Mouse (Mus musculus) lung, embryonic 15.5 days (tissue): ENCODE measurements around the gene Aldh4a1. TPM values are rescaled to one million over a fixed set of nuclear protein-coding genes. Genes with fewer than 3 reads are reported as not detected.

Experiments used
- ATAC-seq: fragments of 200-750 bp; cut with Nextera tagmentation; 2 replicates; pipeline ENCODE4 v1.8.0; 2017; ENCODE audit warnings: moderate number of reproducible peaks, borderline replicate concordance; ENCODE audit not compliant: low FRiP score, low TSS enrichment; ENCODE audit errors: extremely low read depth
- H3K27ac ChIP-seq: fragments of 300-500 bp; sonication (generic); 2 replicates; pipeline ENCODE4 v1.5.1; 2015; ENCODE audit warnings: moderate library complexity, mild to moderate bottlenecking, inconsistent platforms
- H3K27me3 ChIP-seq: fragments of 300-500 bp; sonication (generic); 2 replicates; pipeline ENCODE4 v1.6.1; 2015; ENCODE audit warnings: inconsistent platforms
- H3K36me3 ChIP-seq: fragments of 300-500 bp; sonication (generic); 2 replicates; pipeline ENCODE4 v1.6.1; 2015; ENCODE audit warnings: inconsistent platforms
- H3K4me1 ChIP-seq: fragments of 300-500 bp; sonication (generic); 2 replicates; pipeline ENCODE4 v1.6.1; 2015; ENCODE audit warnings: inconsistent platforms
- H3K4me2 ChIP-seq: fragments of 300-500 bp; sonication (generic); 2 replicates; pipeline ENCODE4 v1.6.1; 2015; ENCODE audit warnings: inconsistent platforms, mild to moderate bottlenecking, moderate library complexity
- H3K4me3 ChIP-seq: fragments of 300-500 bp; sonication (generic); 2 replicates; pipeline ENCODE4 v1.5.1; 2015; ENCODE audit warnings: mild to moderate bottlenecking, inconsistent platforms
- H3K9ac ChIP-seq: fragments of 300-500 bp; sonication (generic); 2 replicates; pipeline ENCODE4 v1.6.1; 2015; ENCODE audit warnings: inconsistent platforms
- H3K9me3 ChIP-seq: fragments of 300-500 bp; sonication (generic); 2 replicates; pipeline ENCODE4 v1.6.1; 2016; ENCODE audit warnings: inconsistent platforms
- WGBS: fragments of 180-500 bp; shearing (Covaris S2); methylation state at CpG from one replicate; pipeline ENCODE4 v1.1.7; 2015; 5-methylcytosine and 5-hydroxymethylcytosine counted together
- polyA plus RNA-seq: library from polyadenylated mRNA; unstranded; fragments of >200 nt; fragmentation: Nextera tagmentation; extraction: Ambion mirVana; gene quantifications from 2 replicates; pipeline ENCODE4 v1.2.1, GENCODE M21; 2015

The Aldh4a1 gene
- polyA plus RNA-seq, 1 experiment from 2014 or later = 27.4 TPM

- Histone ChIP-seq H3K27me3 (no peaks in the 10 kb centered on the region), H3K4me3 (peak overlapping the region; percentile 12), H3K4me1 (peaks cover 97% of the 10 kb centered on the region), H3K27ac (peak overlapping the region; percentile 95), H3K36me3 (no peaks in the 10 kb centered on the region), H3K4me2 (peak overlapping the region; percentile 52), H3K9me3 (no peaks in the 10 kb centered on the region), H3K9ac (peak overlapping the region; percentile 21)
- ATAC-seq = peak; percentile 69; the same call in 1 of the 2 replicates
- 3% methylated on average over 15 of the region's 15 CpGs for WGBS
These were observed 41.9 kb upstream of the Aldh4a1 start for GRCm38 (mm10) chr4:139580663-139581336.

- 4% methylated on average over 6 of the region's 6 CpGs for WGBS
- Histone ChIP-seq H3K4me1 (peaks cover 97% of the 10 kb centered on the region), H3K27me3 (no peaks in the 10 kb centered on the region), H3K4me3 (peak overlapping the region; percentile 12), H3K27ac (peak overlapping the region; percentile 95), H3K9me3 (no peaks in the 10 kb centered on the region), H3K9ac (peak overlapping the region; percentile 21; the same call in 1 of the 2 replicates), H3K36me3 (no peaks in the 10 kb centered on the region), H3K4me2 (peak overlapping the region; percentile 52)
- ATAC-seq = peak; percentile 25; the same call in 1 of the 2 replicates
These were observed 41.1 kb upstream of the Aldh4a1 start for GRCm38 (mm10) chr4:139581427-139582051.

GRCm38 (mm10) chr4:139582346-139582745, 40.3 kb upstream of the Aldh4a1 start:
- Histone ChIP-seq H3K27ac (peak overlapping the region; percentile 95), H3K4me1 (peaks cover 97% of the 10 kb centered on the region), H3K9ac (no peak overlapping the region), H3K4me2 (no peak overlapping the region), H3K9me3 (no peaks in the 10 kb centered on the region), H3K27me3 (no peaks in the 10 kb centered on the region), H3K36me3 (no peaks in the 10 kb centered on the region), H3K4me3 (no peak overlapping the region)
- 70% methylated on average over 6 of the region's 6 CpGs for WGBS
- no peak for ATAC-seq

- peak overlapping the region; percentile 95 for H3K27ac ChIP-seq
- H3K4me2 ChIP-seq = no peak overlapping the region
- no peak overlapping the region for H3K9ac ChIP-seq
- WGBS = 56% methylated on average over 3 of the region's 3 CpGs
- no peak for ATAC-seq
- H3K27me3 ChIP-seq = no peaks in the 10 kb centered on the region
- H3K4me1 ChIP-seq = peaks cover 99% of the 10 kb centered on the region
- H3K36me3 ChIP-seq = no peaks in the 10 kb centered on the region
- no peak overlapping the region for H3K4me3 ChIP-seq
- H3K9me3 ChIP-seq = no peaks in the 10 kb centered on the region
These were observed 39.8 kb upstream of the Aldh4a1 start for GRCm38 (mm10) chr4:139582903-139583302.

- Histone ChIP-seq H3K9ac (no peak overlapping the region), H3K9me3 (no peaks in the 10 kb centered on the region), H3K4me3 (no peak overlapping the region), H3K27ac (0 out of 2 replicates have a peak overlapping the region, but pooled peaks have one; percentile 14), H3K27me3 (no peaks in the 10 kb centered on the region), H3K4me1 (peaks cover 93% of the 10 kb centered on the region), H3K36me3 (no peaks in the 10 kb centered on the region), H3K4me2 (no peak overlapping the region)
- WGBS = 68% methylated on average over 11 of the region's 11 CpGs
- ATAC-seq = no peak
These were observed 38.9 kb upstream of the Aldh4a1 start for GRCm38 (mm10) chr4:139583629-139584245.

- H3K4me3 ChIP-seq = no peak overlapping the region
- H3K4me2 ChIP-seq = no peak overlapping the region
- no peaks in the 10 kb centered on the region for H3K27me3 ChIP-seq
- WGBS = 55% methylated on average over 11 of the region's 11 CpGs
- no peaks in the 10 kb centered on the region for H3K9me3 ChIP-seq
- H3K27ac ChIP-seq = peak overlapping the region; percentile 14; the same call in 1 of the 2 replicates
- ATAC-seq = no peak
- H3K4me1 ChIP-seq = peaks cover 88% of the 10 kb centered on the region
- H3K9ac ChIP-seq = no peak overlapping the region
- H3K36me3 ChIP-seq = no peaks in the 10 kb centered on the region
These were observed 38.0 kb upstream of the Aldh4a1 start for GRCm38 (mm10) chr4:139584704-139585103.

- 68% methylated on average over 7 of the region's 7 CpGs for WGBS
These were observed 37.0 kb upstream of the Aldh4a1 start for GRCm38 (mm10) chr4:139585713-139586112.

GRCm38 (mm10) chr4:139587370-139587769, 35.3 kb upstream of the Aldh4a1 start:
- 79% methylated on average over 4 of the region's 4 CpGs for WGBS
- Histone ChIP-seq H3K27me3 (no peaks in the 10 kb centered on the region), H3K4me2 (no peak overlapping the region), H3K4me1 (peaks cover 69% of the 10 kb centered on the region), H3K27ac (no peak overlapping the region), H3K36me3 (no peaks in the 10 kb centered on the region), H3K9ac (no peak overlapping the region), H3K4me3 (no peak overlapping the region), H3K9me3 (no peaks in the 10 kb centered on the region)
- no peak for ATAC-seq

More at GRCm38 (mm10) chr4:139585713-139586112, 37.0 kb upstream of the Aldh4a1 start:
- Histone ChIP-seq H3K27me3 (no peaks in the 10 kb centered on the region), H3K27ac (no peak overlapping the region), H3K4me2 (no peak overlapping the region), H3K9me3 (no peaks in the 10 kb centered on the region), H3K36me3 (no peaks in the 10 kb centered on the region), H3K4me3 (no peak overlapping the region), H3K9ac (no peak overlapping the region), H3K4me1 (peaks cover 85% of the 10 kb centered on the region)
- peak; percentile 28; the same call in 1 of the 2 replicates for ATAC-seq

- Histone ChIP-seq H3K9ac (no peak overlapping the region), H3K27ac (no peak overlapping the region), H3K36me3 (no peaks in the 10 kb centered on the region), H3K9me3 (no peaks in the 10 kb centered on the region), H3K4me2 (no peak overlapping the region), H3K4me1 (peaks cover 65% of the 10 kb centered on the region), H3K27me3 (no peaks in the 10 kb centered on the region), H3K4me3 (no peak overlapping the region)
- ATAC-seq = no peak
- 53% methylated on average over 4 of the region's 4 CpGs for whole genome bisulfite sequencing
These were observed 34.9 kb upstream of the Aldh4a1 start for GRCm38 (mm10) chr4:139587773-139588172.

GRCm38 (mm10) chr4:139589351-139590027, 33.2 kb upstream of the Aldh4a1 start:
- ATAC-seq = no peak
- H3K36me3 ChIP-seq = no peaks in the 10 kb centered on the region
- no peak overlapping the region for H3K27ac ChIP-seq
- WGBS = 64% methylated on average over 5 of the region's 5 CpGs
- no peak overlapping the region for H3K9ac ChIP-seq
- no peak overlapping the region for H3K4me2 ChIP-seq
- no peak overlapping the region for H3K4me3 ChIP-seq
- H3K9me3 ChIP-seq = no peaks in the 10 kb centered on the region
- H3K27me3 ChIP-seq = no peaks in the 10 kb centered on the region
- H3K4me1 ChIP-seq = peaks cover 52% of the 10 kb centered on the region

- no peaks in the 10 kb centered on the region for H3K27me3 ChIP-seq
- H3K9me3 ChIP-seq = no peaks in the 10 kb centered on the region
- H3K9ac ChIP-seq = no peak overlapping the region
- no peak overlapping the region for H3K4me2 ChIP-seq
- peaks cover 48% of the 10 kb centered on the region for H3K4me1 ChIP-seq
- no peak overlapping the region for H3K27ac ChIP-seq
- 58% methylated on average over 4 of the region's 4 CpGs for WGBS
- H3K36me3 ChIP-seq = no peaks in the 10 kb centered on the region
- no peak overlapping the region for H3K4me3 ChIP-seq
- no peak for ATAC-seq
These were observed 32.2 kb upstream of the Aldh4a1 start for GRCm38 (mm10) chr4:139590446-139590845.
